Mouse (Mus musculus): ENCODE results near the gene Mybl2. TPM values are rescaled to one million over a fixed set of nuclear protein-coding genes. Genes with fewer than 3 reads are reported as not detected.
"Not testable (repeated sequence)": the region's sequence is repeated elsewhere in the genome, so short reads cannot be mapped to it uniquely, and the experiment has no call there.

Gene Mybl2
- polyA plus RNA-seq, 1 experiment from 2014 or later = 37.8 TPM

DNA sequence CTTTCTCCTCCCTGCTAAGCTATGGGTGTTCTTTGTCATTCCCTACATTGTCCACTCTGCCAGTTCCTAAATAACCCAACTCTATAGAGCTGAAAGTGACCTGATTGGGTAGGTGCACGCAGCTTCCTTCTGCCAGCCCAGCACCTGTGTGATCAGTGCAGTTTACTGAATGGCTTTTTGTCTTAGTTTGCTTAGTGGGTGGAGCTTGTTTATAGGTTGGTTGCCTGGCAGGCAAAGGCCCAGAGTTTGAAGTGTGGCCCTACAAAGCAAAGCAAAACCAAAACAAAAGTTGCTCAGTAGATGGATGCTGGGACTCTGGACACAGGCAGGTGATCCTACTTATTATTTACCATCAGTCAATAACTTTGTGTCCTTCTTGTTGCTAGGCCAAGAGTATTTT lies 2.8 kb upstream of the Mybl2 start:
- WGBS (ENCODE audit: insufficient replicate concordance) = 73% methylated on average over 1 of the region's 1 CpGs

DNA sequence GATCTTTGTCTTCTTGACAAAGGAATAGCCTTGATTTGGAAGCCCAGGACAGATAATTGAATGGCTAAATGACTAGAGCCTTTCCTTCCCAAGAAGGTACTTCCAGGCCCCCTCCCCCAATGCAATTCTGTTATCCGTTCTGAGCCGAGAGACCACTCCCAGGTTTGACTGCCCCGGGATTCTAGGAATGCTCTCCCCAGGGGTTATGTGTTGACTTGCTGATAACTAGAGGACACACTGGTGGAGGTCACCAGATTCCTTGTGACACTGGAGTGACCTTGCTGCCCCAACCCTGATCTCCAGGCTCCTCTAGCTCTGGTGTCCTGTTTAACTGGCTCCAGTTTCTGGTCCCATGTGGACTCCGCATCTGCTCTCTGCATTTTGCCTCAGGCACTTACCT lies 2.4 kb upstream of the Mybl2 start:
- H3K4me1 ChIP-seq (ENCODE audit: control insufficient read depth, low read depth, low read length) = peaks cover 28% of the 10 kb centered on the region
- H3K27me3 ChIP-seq (ENCODE audit: control insufficient read depth, insufficient read depth, low read depth, low read length) = no peaks in the 10 kb centered on the region
- no peak for ATAC-seq (ENCODE audit: low read depth)
- no peak overlapping the region for H3K4me3 ChIP-seq (ENCODE audit: low read depth, low read length)
- H3K36me3 ChIP-seq (ENCODE audit: control insufficient read depth, insufficient read depth) = peaks cover 1% of the 10 kb centered on the region; the same call in 1 of the 2 replicates
- H3K27ac ChIP-seq (ENCODE audit: low read length) = no peak overlapping the region
- no peak overlapping the region for H3K9ac ChIP-seq (ENCODE audit: low read depth, low read length)
- H3K9me3 ChIP-seq (replicated peaks; ENCODE audit: control insufficient read depth, low read length) = no peaks in the 10 kb centered on the region
- no peak overlapping the region for H3K4me2 ChIP-seq (ENCODE audit: low read depth, low read length)
- WGBS (ENCODE audit: insufficient replicate concordance) = 64% methylated on average over 4 of the region's 4 CpGs

More for the DNA sequence above, 2.8 kb upstream of the Mybl2 start:
- no peak for ATAC-seq (ENCODE audit: low read depth)
- peaks cover 24% of the 10 kb centered on the region for H3K4me1 ChIP-seq (ENCODE audit: control insufficient read depth, low read depth, low read length)
- H3K9me3 ChIP-seq (replicated peaks; ENCODE audit: control insufficient read depth, low read length) = no peaks in the 10 kb centered on the region
- H3K4me2 ChIP-seq (ENCODE audit: low read depth, low read length) = no peak overlapping the region
- no peak overlapping the region for H3K27ac ChIP-seq (ENCODE audit: low read length)
- H3K36me3 ChIP-seq (ENCODE audit: control insufficient read depth, insufficient read depth) = peaks cover 3% of the 10 kb centered on the region; the same call in 1 of the 2 replicates
- H3K9ac ChIP-seq (ENCODE audit: low read depth, low read length) = no peak overlapping the region
- H3K4me3 ChIP-seq (ENCODE audit: low read depth, low read length) = no peak overlapping the region
- no peaks in the 10 kb centered on the region for H3K27me3 ChIP-seq (ENCODE audit: control insufficient read depth, insufficient read depth, low read depth, low read length)

DNA sequence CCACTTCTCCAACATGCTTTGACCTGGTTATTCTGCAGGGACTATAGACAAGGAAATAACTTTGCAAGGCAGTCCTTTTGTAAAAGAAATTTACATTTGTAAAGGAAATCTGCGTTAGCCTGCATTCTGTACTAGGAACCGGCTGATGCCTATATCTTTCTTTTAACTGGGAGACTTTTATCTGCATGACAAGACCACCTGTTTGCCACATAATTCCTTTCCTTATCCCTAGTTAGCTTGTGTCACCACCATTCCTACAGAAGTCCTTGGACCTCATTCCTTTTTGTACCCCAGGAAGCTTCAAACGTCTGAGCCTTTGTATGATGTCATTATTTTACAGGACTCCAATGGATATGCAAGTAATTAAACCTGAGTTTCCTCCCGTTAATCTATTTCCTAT lies 1.7 kb upstream of the Mybl2 start:
- Histone ChIP-seq H3K4me3 (ENCODE audit: low read depth, low read length) (no peak overlapping the region), H3K36me3 (ENCODE audit: control insufficient read depth, insufficient read depth) (no peaks in the 10 kb centered on the region; the same call in 1 of the 2 replicates), H3K27me3 (ENCODE audit: control insufficient read depth, insufficient read depth, low read depth, low read length) (no peaks in the 10 kb centered on the region), H3K4me1 (ENCODE audit: control insufficient read depth, low read depth, low read length) (peaks cover 33% of the 10 kb centered on the region), H3K9ac (ENCODE audit: low read depth, low read length) (no peak overlapping the region), H3K27ac (ENCODE audit: low read length) (no peak overlapping the region), H3K4me2 (ENCODE audit: low read depth, low read length) (no peak overlapping the region), H3K9me3 (replicated peaks; ENCODE audit: control insufficient read depth, low read length) (no peaks in the 10 kb centered on the region)
- no peak for ATAC-seq (ENCODE audit: low read depth)
- 70% methylated on average over 4 of the region's 4 CpGs for WGBS (ENCODE audit: insufficient replicate concordance)

GRCm38 (mm10) chr2:163054891-163055494 lies 506 bp downstream of the Mybl2 start:
- peak overlapping the region; percentile 81 for H3K27ac ChIP-seq (ENCODE audit: low read length)

GRCm38 (mm10) chr2:163055715-163056114 lies 1.2 kb downstream of the Mybl2 start:
- H3K9me3 ChIP-seq (replicated peaks; ENCODE audit: control insufficient read depth, low read length) = no peaks in the 10 kb centered on the region
- no peaks in the 10 kb centered on the region for H3K27me3 ChIP-seq (ENCODE audit: control insufficient read depth, insufficient read depth, low read depth, low read length)
- 23% methylated on average over 5 of the region's 5 CpGs for WGBS (ENCODE audit: insufficient replicate concordance)
- peak overlapping the region; percentile 89 for H3K9ac ChIP-seq (ENCODE audit: low read depth, low read length)
- ATAC-seq (ENCODE audit: low read depth) = no peak
- H3K36me3 ChIP-seq (ENCODE audit: control insufficient read depth, insufficient read depth) = peaks cover 2% of the 10 kb centered on the region; the same call in 1 of the 2 replicates
- peak overlapping the region; percentile 98 for H3K4me2 ChIP-seq (ENCODE audit: low read depth, low read length)
- H3K27ac ChIP-seq (ENCODE audit: low read length) = peak overlapping the region; percentile 81; the same call in 1 of the 2 replicates
- H3K4me3 ChIP-seq (ENCODE audit: low read depth, low read length) = peak overlapping the region; percentile 95
- H3K4me1 ChIP-seq (ENCODE audit: control insufficient read depth, low read depth, low read length) = peaks cover 51% of the 10 kb centered on the region

More at GRCm38 (mm10) chr2:163054891-163055494, 506 bp downstream of the Mybl2 start:
- under 1% methylated on average over 37 of the region's 38 CpGs for WGBS (ENCODE audit: insufficient replicate concordance)
- no peaks in the 10 kb centered on the region for H3K27me3 ChIP-seq (ENCODE audit: control insufficient read depth, insufficient read depth, low read depth, low read length)
- peak overlapping the region; percentile 89 for H3K9ac ChIP-seq (ENCODE audit: low read depth, low read length)
- peak overlapping the region; percentile 95 for H3K4me3 ChIP-seq (ENCODE audit: low read depth, low read length)
- H3K9me3 ChIP-seq (replicated peaks; ENCODE audit: control insufficient read depth, low read length) = no peaks in the 10 kb centered on the region
- peaks cover 2% of the 10 kb centered on the region; the same call in 1 of the 2 replicates for H3K36me3 ChIP-seq (ENCODE audit: control insufficient read depth, insufficient read depth)
- peak overlapping the region; percentile 98 for H3K4me2 ChIP-seq (ENCODE audit: low read depth, low read length)
- peaks cover 48% of the 10 kb centered on the region for H3K4me1 ChIP-seq (ENCODE audit: control insufficient read depth, low read depth, low read length)
- ATAC-seq (ENCODE audit: low read depth) = peak; percentile 51

DNA sequence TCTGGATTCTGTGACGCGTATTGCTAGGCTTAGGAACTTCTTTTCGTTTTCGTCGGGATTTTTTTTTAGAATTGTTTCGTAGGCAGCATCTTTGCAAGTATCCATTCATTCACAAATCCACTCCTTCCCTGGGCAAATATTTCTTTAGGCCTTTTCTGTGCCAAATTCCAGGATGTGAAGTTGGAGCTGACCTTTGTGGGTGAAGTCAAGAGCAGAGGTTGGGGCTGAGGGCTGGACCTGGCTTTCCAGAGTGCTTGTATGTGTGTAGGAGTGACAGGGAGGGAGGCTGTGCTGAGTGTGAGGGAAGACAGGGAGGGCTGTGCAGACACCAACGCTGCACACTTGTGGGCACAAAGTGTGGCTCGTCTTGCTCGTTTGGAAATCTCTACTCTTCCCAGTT lies 2.1 kb downstream of the Mybl2 start:
- H3K9me3 ChIP-seq (replicated peaks; ENCODE audit: control insufficient read depth, low read length) = no peaks in the 10 kb centered on the region
- no peaks in the 10 kb centered on the region for H3K27me3 ChIP-seq (ENCODE audit: control insufficient read depth, insufficient read depth, low read depth, low read length)
- 77% methylated on average over 9 of the region's 9 CpGs for WGBS (ENCODE audit: insufficient replicate concordance)
- H3K27ac ChIP-seq (ENCODE audit: low read length) = peak overlapping the region; percentile 45; the same call in 1 of the 2 replicates
- no peak overlapping the region for H3K9ac ChIP-seq (ENCODE audit: low read depth, low read length)
- peak overlapping the region; percentile 95 for H3K4me3 ChIP-seq (ENCODE audit: low read depth, low read length)
- no peak for ATAC-seq (ENCODE audit: low read depth)
- H3K4me1 ChIP-seq (ENCODE audit: control insufficient read depth, low read depth, low read length) = peaks cover 54% of the 10 kb centered on the region
- H3K4me2 ChIP-seq (ENCODE audit: low read depth, low read length) = peak overlapping the region; percentile 98
- H3K36me3 ChIP-seq (ENCODE audit: control insufficient read depth, insufficient read depth) = peaks cover 2% of the 10 kb centered on the region; the same call in 1 of the 2 replicates

DNA sequence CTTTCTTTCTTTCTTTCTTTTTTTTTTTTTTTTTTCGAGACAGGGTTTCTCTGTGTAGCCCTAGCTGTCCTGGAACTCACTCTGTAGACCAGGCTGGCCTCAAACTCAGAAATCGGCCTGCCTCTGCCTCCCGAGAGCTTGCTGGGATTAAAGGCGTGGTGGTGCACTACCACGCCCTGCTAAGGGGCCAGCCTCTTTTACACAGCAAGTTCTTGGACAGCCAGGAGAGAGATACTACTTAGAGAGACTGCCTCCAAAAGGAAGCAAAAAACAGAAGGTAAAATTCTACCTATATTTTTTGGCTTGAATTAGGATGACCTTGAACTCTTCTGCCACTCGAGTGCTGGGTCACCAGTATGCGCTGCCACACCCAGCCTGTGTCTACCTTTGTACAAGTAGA lies 4.5 kb downstream of the Mybl2 start:
- 73% methylated on average over 7 of the region's 7 CpGs for WGBS (ENCODE audit: insufficient replicate concordance)

DNA sequence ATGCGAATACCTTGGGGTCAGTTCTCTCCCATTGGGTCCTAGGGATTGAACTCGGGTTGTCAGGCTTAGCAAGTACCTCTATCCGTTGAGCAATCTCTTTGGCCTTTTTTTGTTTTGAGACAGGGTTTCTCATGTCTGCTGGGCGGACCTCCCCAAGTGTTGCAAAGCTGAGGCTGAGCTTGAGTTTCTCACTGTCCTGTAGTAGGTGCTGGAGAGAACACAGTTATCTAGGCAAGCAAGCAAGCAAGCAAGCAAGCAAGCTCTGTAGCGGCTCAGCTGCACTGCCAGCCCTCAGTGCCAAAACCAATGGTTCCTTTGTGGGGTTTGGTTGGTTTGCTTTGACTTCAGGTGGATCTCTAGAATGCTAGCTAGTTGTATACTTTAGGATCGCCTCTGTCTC lies 6.1 kb downstream of the Mybl2 start:
- Histone ChIP-seq H3K27ac (ENCODE audit: low read length) (no peak overlapping the region), H3K9me3 (replicated peaks; ENCODE audit: control insufficient read depth, low read length) (no peaks in the 10 kb centered on the region), H3K4me2 (ENCODE audit: low read depth, low read length) (no peak overlapping the region), H3K9ac (ENCODE audit: low read depth, low read length) (no peak overlapping the region), H3K27me3 (ENCODE audit: control insufficient read depth, insufficient read depth, low read depth, low read length) (no peaks in the 10 kb centered on the region), H3K4me1 (ENCODE audit: control insufficient read depth, low read depth, low read length) (peaks cover 41% of the 10 kb centered on the region), H3K4me3 (ENCODE audit: low read depth, low read length) (no peak overlapping the region), H3K36me3 (ENCODE audit: control insufficient read depth, insufficient read depth) (peaks cover 34% of the 10 kb centered on the region)
- no peak for ATAC-seq (ENCODE audit: low read depth)
- WGBS (ENCODE audit: insufficient replicate concordance) = 56% methylated on average over 6 of the region's 6 CpGs

More for the DNA sequence above, 4.5 kb downstream of the Mybl2 start:
- not testable (repeated sequence) for H3K9me3 ChIP-seq (replicated peaks; ENCODE audit: control insufficient read depth, low read length); H3K4me3 ChIP-seq (ENCODE audit: low read depth, low read length); H3K4me2 ChIP-seq (ENCODE audit: low read depth, low read length); H3K27ac ChIP-seq (ENCODE audit: low read length); H3K27me3 ChIP-seq (ENCODE audit: control insufficient read depth, insufficient read depth, low read depth, low read length); H3K9ac ChIP-seq (ENCODE audit: low read depth, low read length); ATAC-seq (ENCODE audit: low read depth)
- Histone ChIP-seq H3K4me1 (ENCODE audit: control insufficient read depth, low read depth, low read length) (peaks cover 50% of the 10 kb centered on the region), H3K36me3 (ENCODE audit: control insufficient read depth, insufficient read depth) (peaks cover 21% of the 10 kb centered on the region)
